Mouse (Mus musculus) myocyte (in vitro differentiated cells): ENCODE data around the gene Tmem87b. TPM values are rescaled to one million over a fixed set of nuclear protein-coding genes. Genes with fewer than 3 reads are reported as not detected.

Experiments
- H3K27me3 ChIP-seq: one replicate; pipeline ENCODE4 v1.6.1; 2011; ENCODE audit not compliant: control insufficient read depth, insufficient read depth, insufficient read length
- H3K36me3 ChIP-seq: one replicate; pipeline ENCODE4 v1.6.1; 2011; ENCODE audit not compliant: control insufficient read depth, insufficient read depth
- H3K4me2 ChIP-seq: one replicate; pipeline ENCODE4 v1.6.1; 2011; ENCODE audit warnings: low read depth, control low read depth
- H3K4me3 ChIP-seq: one replicate; pipeline ENCODE4 v1.5.1; 2011; ENCODE audit warnings: mild to moderate bottlenecking, control low read depth, moderate library complexity
- H3K79me2 ChIP-seq: one replicate; pipeline ENCODE4 v1.6.1; 2011; ENCODE audit not compliant: control insufficient read depth, insufficient read depth
- H3ac ChIP-seq: one replicate; pipeline ENCODE4 v1.6.1; 2011; ENCODE audit not compliant: control insufficient read depth, insufficient read length
- CEBPB ChIP-seq: IDR thresholded peaks from 2 replicates; pipeline ENCODE4 v1.6.1; 2011; ENCODE audit warnings: mild to moderate bottlenecking, moderate library complexity; ENCODE audit not compliant: poor library complexity, insufficient read depth, severe bottlenecking
- E2F4 ChIP-seq: IDR thresholded peaks from one replicate; pipeline ENCODE4 v1.6.1; 2011; ENCODE audit warnings: mild to moderate bottlenecking, control low read depth, moderate library complexity; ENCODE audit not compliant: insufficient read depth
- MAX ChIP-seq: IDR thresholded peaks from one replicate; pipeline ENCODE4 v1.6.1; 2011; ENCODE audit warnings: low read depth, mild to moderate bottlenecking, control low read depth
- MYOD1 ChIP-seq, 3 experiments: IDR thresholded peaks; one replicate each; pipeline ENCODE4 v1.6.1; 2011; ENCODE audit warnings: control low read depth in 2 of 3, low read depth in 2 of 3, mild to moderate bottlenecking in 2 of 3, moderate library complexity in 1 of 3; ENCODE audit not compliant: insufficient read length in 2 of 3, control insufficient read depth in 1 of 3
- MYOG ChIP-seq, 3 experiments: IDR thresholded peaks; one replicate each; pipeline ENCODE4 v1.6.1; 2011; ENCODE audit warnings: control low read depth in 2 of 3, low read depth in 2 of 3, mild to moderate bottlenecking in 2 of 3; ENCODE audit not compliant: insufficient read length in 2 of 3, control insufficient read depth in 1 of 3, insufficient read depth in 1 of 3
- POLR2A ChIP-seq: IDR thresholded peaks from one replicate; pipeline ENCODE4 v1.6.1; 2011; ENCODE audit warnings: low read depth, mild to moderate bottlenecking, control low read depth, moderate library complexity; ENCODE audit not compliant: insufficient read length
- POLR2AphosphoS2 ChIP-seq: IDR thresholded peaks from one replicate; pipeline ENCODE4 v1.6.1; 2011; ENCODE audit warnings: low read depth, control low read depth; ENCODE audit not compliant: insufficient read length
- REST ChIP-seq: IDR thresholded peaks from one replicate; pipeline ENCODE4 v1.6.1; 2011; ENCODE audit warnings: mild to moderate bottlenecking, control low read depth, moderate library complexity; ENCODE audit not compliant: insufficient read depth, insufficient read length
- SRF ChIP-seq: IDR thresholded peaks from one replicate; pipeline ENCODE4 v1.6.1; 2011; ENCODE audit warnings: low read depth; ENCODE audit not compliant: control insufficient read depth, insufficient read length
- TCF12 ChIP-seq: IDR thresholded peaks from one replicate; pipeline ENCODE4 v1.6.1; 2011; ENCODE audit warnings: mild to moderate bottlenecking, control low read depth; ENCODE audit not compliant: poor library complexity, insufficient read depth, severe bottlenecking
- TCF3 ChIP-seq: IDR thresholded peaks from one replicate; pipeline ENCODE4 v1.6.1; 2011; ENCODE audit warnings: low read depth, control low read depth; ENCODE audit not compliant: insufficient read length
- USF1 ChIP-seq: IDR thresholded peaks from one replicate; pipeline ENCODE4 v1.6.1; 2011; ENCODE audit warnings: low read depth, mild to moderate bottlenecking, control low read depth, moderate library complexity
- polyA plus RNA-seq: library from polyadenylated mRNA; unstranded; fragments of >200 nt; fragmentation: generic; extraction: Trizol; gene quantifications from one replicate; pipeline ENCODE4 v1.2.1, GENCODE M21; 2012; ENCODE audit warnings: missing spikeins

The Tmem87b gene
- polyA plus RNA-seq, 1 experiment = 5.4 TPM

DNA sequence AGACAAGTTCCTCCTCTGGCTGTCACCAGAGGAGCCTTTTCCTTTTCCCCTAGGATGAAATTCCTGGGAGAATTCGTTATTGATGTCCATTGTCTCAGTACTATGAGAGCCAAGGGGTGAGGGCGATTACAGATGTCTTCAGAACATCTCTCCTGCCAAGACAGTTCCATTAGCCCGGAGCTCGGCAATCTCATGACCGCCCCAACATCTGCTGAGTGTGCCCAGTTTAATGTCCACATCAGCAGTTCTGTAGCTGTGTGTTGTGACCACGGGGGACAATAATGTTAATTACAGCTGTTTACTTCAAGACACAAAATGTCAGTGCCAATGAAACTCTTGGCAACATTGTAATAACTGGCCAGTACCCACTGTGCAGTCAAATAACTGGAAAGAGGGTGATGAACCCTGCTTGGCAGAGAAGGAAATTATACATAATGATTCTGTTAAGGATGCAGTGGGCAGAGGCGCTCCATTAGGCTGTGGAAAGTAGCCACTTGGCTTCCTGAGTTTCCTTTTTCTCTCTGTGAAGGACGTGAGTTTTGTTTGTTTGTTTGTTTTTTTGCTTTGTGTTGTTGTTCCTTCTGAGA is 67.4 kb downstream of the Tmem87b start:
- Histone ChIP-seq H3K4me3 (no peak overlapping the region), H3ac (no peak overlapping the region), H3K4me2 (no peak overlapping the region), H3K79me2 (no peaks in the 10 kb centered on the region), H3K27me3 (peaks cover 4% of the 10 kb centered on the region), H3K36me3 (no peaks in the 10 kb centered on the region)
- TF ChIP-seq USF1 (no peak), MYOG (IDR thresholded peaks at IDR 0.05; ENCODE audit: control insufficient read depth in 1 of 3, insufficient read depth in 1 of 3, insufficient read length in 2 of 3, low read depth in 2 of 3) (no peak), TCF12 (no peak), MYOD1 (IDR thresholded peaks at IDR 0.05; ENCODE audit: control insufficient read depth in 1 of 3, insufficient read length in 2 of 3, low read depth in 2 of 3) (no peak), POLR2AphosphoS2 (no peak), E2F4 (no peak), SRF (no peak), CEBPB (no peak)

DNA sequence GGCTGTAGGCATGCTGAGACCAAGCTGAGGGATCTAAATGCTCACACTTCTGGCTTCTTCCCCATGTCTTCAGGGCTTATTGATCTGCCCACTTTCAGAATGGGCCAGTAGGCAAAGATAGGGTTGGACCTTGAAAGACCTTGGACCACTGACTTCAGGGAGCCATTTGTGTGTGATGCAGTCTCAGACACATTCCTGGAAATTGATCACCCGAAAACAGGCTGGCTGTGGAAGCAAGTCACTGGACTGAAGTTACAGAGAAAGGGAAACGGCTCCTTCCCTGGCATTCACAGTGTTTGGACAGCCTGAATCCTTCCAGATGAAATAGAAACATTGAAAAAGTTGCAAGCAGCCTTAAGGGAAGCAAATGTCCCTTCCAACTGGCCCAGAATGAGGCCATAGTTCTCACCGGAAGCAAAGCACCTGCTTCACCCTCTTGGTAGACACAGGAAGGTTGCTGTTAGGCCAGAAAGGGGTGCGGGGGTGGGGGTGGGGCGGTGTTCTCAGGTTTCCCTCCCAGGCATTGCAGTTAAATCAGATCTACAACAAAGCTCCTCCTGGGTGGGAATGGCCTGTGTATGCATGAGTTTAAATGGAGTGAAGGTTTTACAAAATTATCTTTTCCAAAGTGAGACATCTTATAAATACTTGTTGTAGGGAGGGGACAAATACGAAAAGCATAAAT is 70.1 kb downstream of the Tmem87b start:
- H3K36me3 ChIP-seq = no peaks in the 10 kb centered on the region
- H3ac ChIP-seq = no peak overlapping the region
- TF ChIP-seq POLR2A = no peak
- TF ChIP-seq REST = no peak
- no peak for TF ChIP-seq POLR2AphosphoS2
- TF ChIP-seq MYOG (IDR thresholded peaks at IDR 0.05; ENCODE audit: control insufficient read depth in 1 of 3, insufficient read depth in 1 of 3, insufficient read length in 2 of 3, low read depth in 2 of 3) = no peak
- TF ChIP-seq SRF = no peak
- TF ChIP-seq TCF12 = no peak
- TF ChIP-seq MYOD1 (IDR thresholded peaks at IDR 0.05; ENCODE audit: control insufficient read depth in 1 of 3, insufficient read length in 2 of 3, low read depth in 2 of 3) = no peak
- TF ChIP-seq E2F4 = no peak
- TF ChIP-seq TCF3 = no peak
- TF ChIP-seq MAX = no peak
- TF ChIP-seq CEBPB = no peak
- no peak for TF ChIP-seq USF1
- H3K27me3 ChIP-seq = peaks cover 2% of the 10 kb centered on the region
- H3K4me2 ChIP-seq = no peak overlapping the region
- H3K4me3 ChIP-seq = no peak overlapping the region
- no peaks in the 10 kb centered on the region for H3K79me2 ChIP-seq

DNA sequence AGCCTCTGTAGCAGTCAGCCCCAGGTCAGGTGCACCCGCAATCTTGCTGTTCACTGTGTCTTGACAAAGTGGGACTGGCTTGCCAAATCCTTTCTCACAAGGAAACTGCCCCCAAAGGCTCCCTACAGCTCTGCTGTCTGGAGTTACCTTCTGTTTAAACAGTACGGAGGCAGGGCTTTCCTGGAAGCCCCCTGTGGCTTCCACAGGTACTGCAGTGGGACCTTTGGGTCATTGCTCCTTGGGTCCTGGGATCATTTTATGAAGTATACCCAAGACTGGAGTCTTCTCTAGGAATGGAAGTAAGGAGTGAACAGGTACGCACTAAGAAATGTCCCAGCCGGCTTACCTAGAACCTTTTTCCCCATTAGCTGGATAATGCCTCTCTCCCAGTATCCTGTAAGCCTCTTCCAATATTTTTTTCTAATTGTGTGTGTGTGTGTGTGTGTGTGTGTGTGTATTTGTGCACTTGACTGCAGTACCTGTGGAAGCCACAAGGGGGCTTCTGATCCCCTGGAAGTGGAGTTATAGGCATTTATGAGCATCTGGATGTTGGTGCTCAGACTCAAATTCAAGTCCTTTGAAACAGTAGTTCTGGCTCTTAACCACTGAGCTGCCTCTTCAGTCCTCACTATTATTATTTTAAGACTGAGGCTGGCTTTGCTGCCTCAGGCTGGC is 72.9 kb downstream of the Tmem87b start:
- TF ChIP-seq CEBPB (no peak), USF1 (no peak), MYOG (IDR thresholded peaks at IDR 0.05; ENCODE audit: control insufficient read depth in 1 of 3, insufficient read depth in 1 of 3, insufficient read length in 2 of 3, low read depth in 2 of 3) (no peak), REST (no peak)
- Histone ChIP-seq H3K4me3 (no peak overlapping the region), H3K36me3 (no peaks in the 10 kb centered on the region), H3K4me2 (no peak overlapping the region), H3K79me2 (no peaks in the 10 kb centered on the region), H3K27me3 (no peaks in the 10 kb centered on the region), H3ac (no peak overlapping the region)

DNA sequence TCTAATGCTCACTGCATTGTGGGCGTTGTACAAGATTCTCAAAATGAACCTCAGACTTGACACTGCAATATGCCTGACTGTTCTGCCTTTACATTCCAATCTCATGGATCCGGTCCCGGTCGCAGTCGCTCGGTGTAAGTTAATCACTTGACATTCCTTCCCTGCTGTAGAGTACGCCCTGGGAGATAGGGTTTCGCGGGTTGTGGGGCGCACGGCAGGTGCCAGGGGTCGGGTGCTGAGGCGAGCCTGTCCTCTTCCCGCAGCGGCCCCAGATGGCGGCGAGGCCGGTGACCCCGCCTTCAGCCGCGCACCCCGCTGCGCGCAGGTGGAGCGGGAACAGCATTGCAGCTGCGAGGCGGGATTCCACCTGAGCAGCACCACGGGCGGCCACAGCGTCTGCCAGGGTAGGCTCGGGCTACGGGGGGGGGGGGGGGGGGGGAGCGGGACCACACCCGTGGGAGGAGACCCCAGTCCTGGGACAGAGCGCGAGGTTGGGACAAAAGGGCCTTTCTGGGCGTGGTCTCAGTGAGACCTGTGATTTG is 74.3 kb downstream of the Tmem87b start:
- H3K79me2 ChIP-seq = no peaks in the 10 kb centered on the region
- no peak overlapping the region for H3ac ChIP-seq
- no peaks in the 10 kb centered on the region for H3K36me3 ChIP-seq
- no peaks in the 10 kb centered on the region for H3K27me3 ChIP-seq
- H3K4me3 ChIP-seq = no peak overlapping the region
- TF ChIP-seq REST (no peak), E2F4 (no peak), CEBPB (no peak), POLR2AphosphoS2 (no peak), TCF3 (no peak), MAX (no peak), SRF (no peak), MYOD1 (IDR thresholded peaks at IDR 0.05; ENCODE audit: control insufficient read depth in 1 of 3, insufficient read length in 2 of 3, low read depth in 2 of 3) (no peak), MYOG (IDR thresholded peaks at IDR 0.05; ENCODE audit: control insufficient read depth in 1 of 3, insufficient read depth in 1 of 3, insufficient read length in 2 of 3, low read depth in 2 of 3) (no peak), POLR2A (no peak), TCF12 (no peak), USF1 (no peak)
- H3K4me2 ChIP-seq = no peak overlapping the region
